Comparison of ENCODE assay signal across 32 mouse cellular contexts in genomic region chr8:43260961-43261360, GRCm38 (mm10). TPM values are rescaled to one million over a fixed set of nuclear protein-coding genes. Genes with fewer than 3 reads are reported as not detected.
"Had no signal": no experiment of that assay in that cellular context is flagged by ENCODE, and none has a peak within 500 bp of the region (broad histone marks: within the 10 kb centered on the region; RNA-seq: fewer than 3 reads in every experiment).

No protein-coding gene starts in this region.

- H3K36me3 ChIP-seq: heart, embryonic 10.5 days; heart, embryonic 12.5 days; hindbrain, embryonic 10.5 days; hindbrain, embryonic 12.5 days; intestine, embryonic 15.5 days; limb, embryonic 13.5 days; limb, embryonic 15.5 days; liver, embryonic 12.5 days had no signal

- H3K4me3 ChIP-seq: heart, embryonic 10.5 days; heart, embryonic 12.5 days; hindbrain, embryonic 10.5 days; hindbrain, embryonic 12.5 days; intestine, embryonic 15.5 days; layer of hippocampus, adult 2 months; left cerebral cortex, adult 2 months; limb, embryonic 13.5 days; limb, embryonic 15.5 days; liver, embryonic 12.5 days had no signal

- H3K9me3 ChIP-seq: heart, embryonic 10.5 days; hindbrain, embryonic 10.5 days; hindbrain, embryonic 12.5 days; intestine, embryonic 15.5 days; limb, embryonic 13.5 days; limb, embryonic 15.5 days; liver, embryonic 12.5 days had no signal

- H3K27ac ChIP-seq: heart, embryonic 10.5 days; hindbrain, embryonic 10.5 days; hindbrain, embryonic 12.5 days; hindbrain, embryonic 14.5 days; intestine, embryonic 15.5 days; layer of hippocampus, adult 2 months; left cerebral cortex, adult 2 months; limb, embryonic 13.5 days; limb, embryonic 15.5 days; liver, embryonic 12.5 days; liver, embryonic 14.5 days had no signal

- H3K27me3 ChIP-seq: heart, embryonic 12.5 days; hindbrain, embryonic 12.5 days; intestine, embryonic 15.5 days; limb, embryonic 13.5 days; limb, embryonic 15.5 days; liver, embryonic 12.5 days had no signal

- DNase-seq: gastrocnemius, postnatal 14 days; gastrocnemius, postnatal 36 days; heart, adult 11 months; heart, postnatal 10 days; heart, postnatal 4 days; kidney, adult 18-20 months; kidney, adult 8-10 months; kidney, postnatal 10 days; kidney, postnatal 25 days; kidney, postnatal 4 days had no signal

- H3K9ac ChIP-seq: heart, embryonic 12.5 days; hindbrain, embryonic 12.5 days; hindbrain, embryonic 14.5 days; intestine, embryonic 15.5 days; limb, embryonic 13.5 days; limb, embryonic 15.5 days; liver, embryonic 12.5 days; liver, embryonic 14.5 days had no signal

- H3K4me2 ChIP-seq: heart, embryonic 12.5 days; hindbrain, embryonic 12.5 days; hindbrain, embryonic 14.5 days; intestine, embryonic 15.5 days; limb, embryonic 13.5 days; limb, embryonic 15.5 days; liver, embryonic 12.5 days had no signal

- ATAC-seq: hindbrain, embryonic 16.5 days; inflammation-experienced regulatory T-cells, adult 6 months; intestine, embryonic 15.5 days; intestine, postnatal 0 days; liver, embryonic 12.5 days had no signal

- H3K4me1 ChIP-seq: heart, embryonic 10.5 days; heart, embryonic 12.5 days; hindbrain, embryonic 10.5 days; hindbrain, embryonic 12.5 days; intestine, embryonic 15.5 days; limb, embryonic 13.5 days; limb, embryonic 15.5 days; liver, embryonic 12.5 days had no signal

RNA-seq across cellular contexts. Expression of gene Zfp42, which starts 45.8 kb away (rescaled TPM):
- polyA plus RNA-seq: gonadal fat pad, adult 2 months; heart, embryonic 10.5 days; heart, embryonic 12.5 days; heart, embryonic 14.5 days; heart, embryonic 16.5 days; hindbrain, embryonic 10.5 days; hindbrain, embryonic 12.5 days; hindbrain, embryonic 14.5 days; hindbrain, embryonic 16.5 days; inflammation-experienced regulatory T-cells, adult 6 months; intestine, embryonic 15.5 days; intestine, postnatal 0 days; kidney, embryonic 14.5 days; kidney, embryonic 16.5 days; limb, embryonic 15.5 days; liver, adult 2 months; liver, embryonic 12.5 days; liver, embryonic 14.5 days; liver, embryonic 16.5 days had no signal
